Mouse (Mus musculus) stomach, embryonic 16.5 days (tissue): ENCODE data around the gene Scrn3. TPM values are rescaled to one million over a fixed set of nuclear protein-coding genes. Genes with fewer than 3 reads are reported as not detected.

Experiments used
- ATAC-seq: fragments of 200-750 bp; cut with Nextera tagmentation; 2 replicates; pipeline ENCODE4 v1.8.0; 2017; ENCODE audit warnings: moderate number of reproducible peaks, moderate TSS enrichment; ENCODE audit not compliant: insufficient read depth, low FRiP score
- H3K27ac ChIP-seq: fragments of 300-500 bp; sonication (generic); 2 replicates; pipeline ENCODE4 v1.5.1; 2014; ENCODE audit warnings: low read length
- H3K27me3 ChIP-seq: fragments of 300-500 bp; sonication (generic); 2 replicates; pipeline ENCODE4 v1.6.1; 2014; ENCODE audit warnings: low read length, control low read depth, mixed read lengths; ENCODE audit not compliant: control insufficient read depth, insufficient read depth
- H3K36me3 ChIP-seq: fragments of 300-500 bp; sonication (generic); 2 replicates; pipeline ENCODE4 v1.6.1; 2014; ENCODE audit warnings: low read length; ENCODE audit not compliant: control insufficient read depth, insufficient read depth
- H3K4me1 ChIP-seq: fragments of 300-500 bp; sonication (generic); 2 replicates; pipeline ENCODE4 v1.6.1; 2014; ENCODE audit warnings: low read length, control low read depth, mixed read lengths; ENCODE audit not compliant: control insufficient read depth, insufficient read depth
- H3K4me2 ChIP-seq: fragments of 300-500 bp; sonication (generic); 2 replicates; pipeline ENCODE4 v1.6.1; 2014; ENCODE audit warnings: low read depth, low read length, mixed read lengths
- H3K4me3 ChIP-seq: fragments of 300-500 bp; sonication (generic); replicated peaks from 2 replicates; pipeline ENCODE4 v1.5.1; 2014; ENCODE audit warnings: mild to moderate bottlenecking, low read length
- H3K9ac ChIP-seq: fragments of 300-500 bp; sonication (generic); 2 replicates; pipeline ENCODE4 v1.6.1; 2014; ENCODE audit warnings: low read length
- H3K9me3 ChIP-seq: fragments of 300-500 bp; sonication (generic); replicated peaks from 2 replicates; pipeline ENCODE4 v1.6.1; 2016; ENCODE audit warnings: low read length, control low read depth; ENCODE audit not compliant: control insufficient read depth
- WGBS: fragments of 180-500 bp; shearing (Covaris S2); extraction: QIAGEN DNeasy Blood & Tissue Kit; methylation state at CpG from one replicate; pipeline ENCODE4 v1.1.7; 2014; 5-methylcytosine and 5-hydroxymethylcytosine counted together
- polyA plus RNA-seq: library from polyadenylated mRNA; unstranded; fragments of >200 nt; fragmentation: Nextera tagmentation; extraction: Ambion mirVana; gene quantifications from 2 replicates; pipeline ENCODE4 v1.2.1, GENCODE M21; 2015

The Scrn3 gene
- polyA plus RNA-seq, 1 experiment from 2014 or later, result 16.1 TPM

DNA sequence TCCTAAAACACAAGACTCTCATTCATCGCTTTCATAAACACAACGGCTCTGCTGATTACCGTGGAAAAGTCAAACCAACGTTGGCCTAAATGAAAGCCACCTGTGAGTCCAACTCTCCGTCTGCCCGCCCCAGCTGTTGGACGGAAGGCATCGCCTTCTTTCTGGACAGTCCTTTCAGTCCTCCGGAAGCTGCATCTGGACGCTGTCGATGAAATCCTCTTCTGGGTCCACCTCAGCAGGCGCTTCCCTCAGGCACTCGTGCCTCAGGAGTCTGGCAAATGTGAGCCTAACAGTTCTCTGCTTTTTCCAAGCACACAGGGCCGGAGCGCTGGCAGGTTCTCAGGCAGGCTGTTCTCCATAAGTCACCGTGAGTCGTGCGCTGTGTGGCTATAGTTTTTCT is 44.6 kb downstream of the Scrn3 start:
- no peak for ATAC-seq
- H3K27ac ChIP-seq, result no peak overlapping the region

DNA sequence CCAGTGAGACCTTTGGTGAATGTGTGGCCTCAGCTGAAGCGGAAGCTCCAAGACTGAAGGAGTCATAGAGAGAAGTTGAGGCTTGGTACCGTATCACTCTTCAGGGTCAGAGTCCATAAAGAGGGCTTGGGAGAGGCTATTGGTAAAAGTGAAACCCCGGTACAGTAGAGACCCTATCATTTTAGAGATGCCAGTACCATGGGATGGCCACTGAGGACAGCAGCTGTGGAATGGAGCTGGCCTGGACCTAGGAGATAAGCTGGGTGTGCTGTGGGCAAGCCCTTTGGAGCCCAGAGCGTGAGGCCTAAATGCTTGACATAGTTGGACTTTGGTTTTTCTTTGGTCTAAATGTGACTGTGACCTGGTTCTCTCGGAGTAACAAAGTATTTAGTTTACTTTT is 47.5 kb downstream of the Scrn3 start:
- Histone ChIP-seq H3K27me3 (no peaks in the 10 kb centered on the region), H3K9ac (no peak overlapping the region), H3K27ac (no peak overlapping the region), H3K4me1 (no peaks in the 10 kb centered on the region), H3K4me2 (no peak overlapping the region), H3K9me3 (no peaks in the 10 kb centered on the region), H3K4me3 (no peak overlapping the region), H3K36me3 (no peaks in the 10 kb centered on the region)
- ATAC-seq, result no peak; the same call in 1 of the 2 replicates
- 89% methylated on average over 5 of the region's 5 CpGs for WGBS

More for the DNA sequence above, 44.6 kb downstream of the Scrn3 start:
- 0 out of 2 replicates have a peak overlapping the region, but pooled peaks have one; percentile 13 for H3K9ac ChIP-seq
- H3K4me1 ChIP-seq, result no peaks in the 10 kb centered on the region; the same call in 1 of the 2 replicates
- no peak overlapping the region; the same call in 1 of the 2 replicates for H3K4me3 ChIP-seq
- WGBS, result 63% methylated on average over 18 of the region's 18 CpGs
- H3K9me3 ChIP-seq, result no peaks in the 10 kb centered on the region
- no peaks in the 10 kb centered on the region for H3K27me3 ChIP-seq
- no peaks in the 10 kb centered on the region for H3K36me3 ChIP-seq
- H3K4me2 ChIP-seq, result peak overlapping the region; percentile 32; the same call in 1 of the 2 replicates

- WGBS, result 88% methylated on average over 2 of the region's 2 CpGs
- H3K36me3 ChIP-seq, result no peaks in the 10 kb centered on the region
Observed at GRCm38 (mm10) chr2:73360536-73360935, 48.1 kb downstream of the Scrn3 start.

DNA sequence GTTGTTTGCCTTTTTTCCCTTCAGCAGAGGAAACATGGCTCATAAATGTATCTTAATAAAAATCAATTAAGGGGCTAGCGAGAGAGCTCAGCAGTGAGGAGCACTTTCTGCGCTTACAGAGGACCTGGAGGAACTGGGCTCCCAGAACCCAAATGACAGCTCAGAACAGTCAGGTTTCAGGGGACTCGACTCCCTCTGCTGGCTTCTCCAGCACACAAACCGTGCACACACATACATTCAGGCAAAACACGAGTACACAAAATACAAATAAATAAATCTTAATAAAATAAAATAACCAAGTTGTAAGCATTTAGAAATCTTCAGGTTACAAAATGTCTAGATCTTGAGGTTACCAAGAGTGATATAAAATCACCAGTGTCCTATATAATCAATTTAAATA is 51.0 kb downstream of the Scrn3 start:
- ATAC-seq, result no peak
- H3K36me3 ChIP-seq, result no peaks in the 10 kb centered on the region
- no peak overlapping the region for H3K4me3 ChIP-seq
- 73% methylated on average over 5 of the region's 5 CpGs for WGBS
- no peak overlapping the region for H3K9ac ChIP-seq
- H3K4me2 ChIP-seq, result no peak overlapping the region
- H3K4me1 ChIP-seq, result no peaks in the 10 kb centered on the region
- H3K27ac ChIP-seq, result no peak overlapping the region
- H3K27me3 ChIP-seq, result no peaks in the 10 kb centered on the region
- H3K9me3 ChIP-seq, result no peaks in the 10 kb centered on the region

More at GRCm38 (mm10) chr2:73360536-73360935, 48.1 kb downstream of the Scrn3 start:
- no peaks in the 10 kb centered on the region for H3K4me1 ChIP-seq
- no peaks in the 10 kb centered on the region for H3K27me3 ChIP-seq
- H3K27ac ChIP-seq, result no peak overlapping the region
- H3K4me2 ChIP-seq, result no peak overlapping the region
- no peak overlapping the region for H3K9ac ChIP-seq
- no peaks in the 10 kb centered on the region for H3K9me3 ChIP-seq
- ATAC-seq, result no peak
- H3K4me3 ChIP-seq, result no peak overlapping the region

DNA sequence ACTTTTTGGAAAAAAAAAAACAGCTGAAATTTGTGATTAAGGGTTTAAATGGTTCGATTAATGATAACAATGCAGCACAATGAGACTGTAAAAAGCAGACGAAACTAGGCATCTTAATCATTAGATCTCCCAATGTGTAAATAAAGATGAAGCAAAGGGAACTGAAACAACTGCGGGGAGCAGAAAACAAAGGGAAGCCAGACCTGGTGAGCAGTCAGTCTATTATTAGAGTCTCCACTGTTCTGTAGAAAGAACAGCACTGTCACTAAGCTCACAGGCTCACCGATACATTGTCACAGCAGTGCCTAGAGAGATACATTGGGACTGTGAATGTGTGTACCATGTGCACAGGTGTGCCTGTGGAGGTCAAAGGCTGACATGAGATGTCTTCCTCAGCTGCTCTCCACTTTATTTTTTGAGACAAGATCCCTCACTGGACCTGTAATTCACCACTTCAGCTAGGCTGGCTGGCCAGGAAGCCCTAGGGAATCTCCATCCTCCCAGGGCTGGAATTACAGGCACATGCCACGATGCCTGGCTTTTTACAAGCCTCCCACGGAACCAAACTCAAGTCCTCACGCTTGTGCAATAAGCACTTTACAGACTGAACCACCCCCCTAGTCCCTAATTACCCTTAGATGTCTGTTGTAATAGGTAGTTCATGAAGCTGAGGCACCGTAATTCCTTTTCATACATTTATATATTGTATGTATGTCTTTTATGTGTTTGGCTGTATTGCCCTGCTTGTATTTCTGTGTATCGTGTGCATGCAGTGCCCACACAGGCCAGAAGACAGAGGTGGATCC is 59.3 kb downstream of the Scrn3 start:
- Histone ChIP-seq H3K4me1 (no peaks in the 10 kb centered on the region), H3K4me3 (no peak overlapping the region), H3K4me2 (no peak overlapping the region), H3K36me3 (no peaks in the 10 kb centered on the region), H3K27ac (no peak overlapping the region), H3K9ac (no peak overlapping the region), H3K27me3 (no peaks in the 10 kb centered on the region), H3K9me3 (no peaks in the 10 kb centered on the region)
- no peak for ATAC-seq
- 74% methylated on average over 9 of the region's 9 CpGs for WGBS

DNA sequence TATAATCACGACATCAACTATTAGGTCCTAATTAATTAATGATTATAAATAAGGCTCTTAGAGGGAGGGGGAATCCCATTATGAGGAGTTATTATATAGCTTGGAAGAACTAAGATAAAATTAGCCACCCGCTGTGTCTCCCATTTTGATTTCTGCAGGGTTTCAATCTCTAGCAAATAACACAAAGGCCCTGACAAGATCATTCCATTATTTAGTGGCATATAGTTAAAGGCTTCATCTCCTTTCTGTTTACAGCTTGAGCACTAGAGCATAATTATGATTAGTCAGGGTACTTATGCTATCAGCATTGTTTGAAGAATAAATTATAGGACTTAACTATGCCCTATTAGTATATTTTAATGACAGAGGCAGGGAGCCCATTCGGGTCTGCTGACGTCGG is 65.9 kb downstream of the Scrn3 start:
- no peak for ATAC-seq
- no peak overlapping the region for H3K9ac ChIP-seq
- no peak overlapping the region for H3K4me2 ChIP-seq
- no peaks in the 10 kb centered on the region for H3K4me1 ChIP-seq
- no peaks in the 10 kb centered on the region for H3K27me3 ChIP-seq
- 84% methylated on average over 5 of the region's 5 CpGs for WGBS
- H3K4me3 ChIP-seq, result no peak overlapping the region
- H3K27ac ChIP-seq, result no peak overlapping the region
- H3K9me3 ChIP-seq, result no peaks in the 10 kb centered on the region
- no peaks in the 10 kb centered on the region for H3K36me3 ChIP-seq

DNA sequence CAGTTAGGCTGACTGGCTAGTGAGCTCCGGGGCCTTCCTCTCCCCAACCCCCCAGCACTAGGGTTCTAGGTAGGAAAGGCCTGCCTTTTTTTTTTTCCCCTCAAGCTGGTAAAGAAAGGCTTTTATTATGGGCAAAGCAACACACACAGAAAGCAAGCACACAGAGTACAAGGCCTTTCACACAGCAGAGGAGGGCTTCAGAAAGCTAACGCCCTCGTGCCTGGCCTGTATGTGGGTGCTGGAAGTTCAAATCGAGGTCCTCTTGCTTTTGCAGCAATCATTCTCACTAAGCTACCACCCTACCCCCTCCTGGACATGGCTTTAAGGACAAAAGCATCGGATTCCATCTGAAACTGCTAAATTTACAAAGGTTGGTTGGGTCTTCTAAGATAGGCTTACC is 67.3 kb downstream of the Scrn3 start:
- H3K27me3 ChIP-seq, result no peaks in the 10 kb centered on the region
- H3K36me3 ChIP-seq, result no peaks in the 10 kb centered on the region
- WGBS, result 72% methylated on average over 5 of the region's 5 CpGs
- H3K4me2 ChIP-seq, result no peak overlapping the region
- no peak overlapping the region for H3K4me3 ChIP-seq
- no peaks in the 10 kb centered on the region for H3K9me3 ChIP-seq
- no peaks in the 10 kb centered on the region for H3K4me1 ChIP-seq
- no peak overlapping the region for H3K9ac ChIP-seq
- H3K27ac ChIP-seq, result no peak overlapping the region
- no peak for ATAC-seq

- no peak for ATAC-seq
- Histone ChIP-seq H3K4me3 (no peak overlapping the region), H3K27me3 (no peaks in the 10 kb centered on the region), H3K27ac (no peak overlapping the region), H3K9me3 (no peaks in the 10 kb centered on the region), H3K9ac (no peak overlapping the region), H3K4me1 (no peaks in the 10 kb centered on the region), H3K4me2 (no peak overlapping the region), H3K36me3 (no peaks in the 10 kb centered on the region)
- WGBS, result 59% methylated on average over 9 of the region's 9 CpGs
Observed at GRCm38 (mm10) chr2:73380298-73380975, 68.0 kb downstream of the Scrn3 start.

DNA sequence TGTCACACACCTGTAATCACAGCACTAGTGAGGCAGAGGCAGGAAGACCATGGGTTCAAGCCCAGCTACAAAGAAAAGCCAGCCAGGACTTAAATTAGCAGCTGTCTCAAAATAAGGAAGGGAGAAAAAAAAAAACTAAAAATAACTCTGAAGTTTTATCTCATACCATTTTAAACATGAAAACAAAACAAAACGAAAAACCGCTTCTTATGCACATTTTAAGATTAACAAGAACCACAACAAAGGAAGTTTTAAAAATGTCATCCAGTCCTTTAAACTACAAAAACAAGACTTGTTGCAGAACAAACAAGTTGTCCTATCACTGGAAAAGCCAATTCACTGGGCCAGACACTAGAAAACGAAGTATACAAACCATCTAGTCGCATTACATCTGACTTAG is 72.8 kb downstream of the Scrn3 start:
- H3K9me3 ChIP-seq, result no peaks in the 10 kb centered on the region
- no peaks in the 10 kb centered on the region for H3K27me3 ChIP-seq
- peak overlapping the region; percentile 76; the same call in 1 of the 2 replicates for H3K4me3 ChIP-seq
- H3K4me2 ChIP-seq, result no peak overlapping the region
- H3K4me1 ChIP-seq, result no peaks in the 10 kb centered on the region
- no peak overlapping the region for H3K9ac ChIP-seq
- 87% methylated on average over 4 of the region's 4 CpGs for WGBS
- no peak for ATAC-seq
- H3K27ac ChIP-seq, result no peak overlapping the region
- H3K36me3 ChIP-seq, result no peaks in the 10 kb centered on the region
